Mouse (Mus musculus): ENCODE measurements around the gene Got2.
A peak's percentile ranks its signal among the peaks of the same experiment; 100 is the strongest.

Gene Got2

GRCm38 (mm10) chr8:95888285-95889136 lies at the start of gene Got2:
Gene Got2, minus strand, starts transcription at chr8:95888547.
- peak; percentile 81 to 89 for DNase-seq (ENCODE audit: low spot score in 2 of 2)

- no peak for DNase-seq (ENCODE audit: low spot score in 2 of 2)
Observed at GRCm38 (mm10) chr8:95932841-95933240, 44.5 kb upstream of the Got2 start.

- no peak for DNase-seq (ENCODE audit: low spot score in 2 of 2)
Observed at GRCm38 (mm10) chr8:95929821-95930220, 41.5 kb upstream of the Got2 start.

GRCm38 (mm10) chr8:95916106-95916505 lies 27.8 kb upstream of the Got2 start:
- no peak for DNase-seq (ENCODE audit: low spot score in 2 of 2)

GRCm38 (mm10) chr8:95914905-95915643 lies 26.7 kb upstream of the Got2 start:
- DNase-seq (ENCODE audit: low spot score in 2 of 2): peak; percentile 36 to 76

GRCm38 (mm10) chr8:95911240-95911639 lies 22.9 kb upstream of the Got2 start:
- DNase-seq (ENCODE audit: low spot score in 2 of 2): no peak

- DNase-seq (ENCODE audit: low spot score in 2 of 2): no peak
Observed at GRCm38 (mm10) chr8:95907885-95908284, 19.5 kb upstream of the Got2 start.

- DNase-seq (ENCODE audit: low spot score in 2 of 2): no peak
Observed at GRCm38 (mm10) chr8:95906738-95907137, 18.4 kb upstream of the Got2 start.

GRCm38 (mm10) chr8:95901864-95902263 lies 13.5 kb upstream of the Got2 start:
- no peak for DNase-seq (ENCODE audit: low spot score in 2 of 2)

- DNase-seq (ENCODE audit: low spot score in 2 of 2): no peak
Observed at GRCm38 (mm10) chr8:95893701-95894100, 5.4 kb upstream of the Got2 start.

- peak; percentile 82 to 87 for DNase-seq (ENCODE audit: low spot score in 2 of 2)
Observed at GRCm38 (mm10) chr8:95887578-95888284, 616 bp downstream of the Got2 start.

- peak in 1 of 2 experiments; percentile 17 for DNase-seq (ENCODE audit: low spot score in 2 of 2)
Observed at GRCm38 (mm10) chr8:95886647-95887577, 1.4 kb downstream of the Got2 start.

- no peak for DNase-seq (ENCODE audit: low spot score in 2 of 2)
Observed at GRCm38 (mm10) chr8:95885966-95886365, 2.4 kb downstream of the Got2 start.

GRCm38 (mm10) chr8:95885271-95885841 lies 3.0 kb downstream of the Got2 start:
- no peak for DNase-seq (ENCODE audit: low spot score in 2 of 2)

- no peak for DNase-seq (ENCODE audit: low spot score in 2 of 2)
Observed at GRCm38 (mm10) chr8:95884491-95884890, 3.9 kb downstream of the Got2 start.

- DNase-seq (ENCODE audit: low spot score in 2 of 2): no peak
Observed at GRCm38 (mm10) chr8:95882191-95882590, 6.2 kb downstream of the Got2 start.

GRCm38 (mm10) chr8:95881576-95881975 lies 6.8 kb downstream of the Got2 start:
- DNase-seq (ENCODE audit: low spot score in 2 of 2): no peak

- DNase-seq (ENCODE audit: low spot score in 2 of 2): no peak
Observed at GRCm38 (mm10) chr8:95879823-95880222, 8.5 kb downstream of the Got2 start.

GRCm38 (mm10) chr8:95878176-95878962 lies 10.0 kb downstream of the Got2 start:
- DNase-seq (ENCODE audit: low spot score in 2 of 2): peak in 1 of 2 experiments; percentile 33

- no peak for DNase-seq (ENCODE audit: low spot score in 2 of 2)
Observed at GRCm38 (mm10) chr8:95875270-95875669, 13.1 kb downstream of the Got2 start.

Data from frontal cortex, postnatal 10 days (tissue).